8 mouse cellular contexts compared by ENCODE assay signal in genomic region chr11:60830433-60831052, GRCm38 (mm10). TPM values are rescaled to one million over a fixed set of nuclear protein-coding genes. Genes with fewer than 3 reads are reported as not detected.
DNase-seq lines count a peak whose midpoint lies in the region; ATAC-seq and TF ChIP-seq lines count a peak whose summit lies in the region.

Gene Dhrs7b, plus strand, starts transcription at chr11:60830631.

- peaks cover 30% of the 10 kb centered on the region for H3K36me3 ChIP-seq in G1E (replicated peaks)
- H3K36me3 ChIP-seq in forebrain, embryonic 16.5 days (ENCODE audit: control insufficient read depth, insufficient read depth), result no peaks in the 10 kb centered on the region
- H3K36me3 ChIP-seq in lung, embryonic 14.5 days (ENCODE audit: insufficient read depth), result no peaks in the 10 kb centered on the region
- H3K36me3 ChIP-seq in thymus, adult 2 months (ENCODE audit: control insufficient read depth, insufficient read depth, low read length), result no peaks in the 10 kb centered on the region

- no peaks in the 10 kb centered on the region for H3K9me3 ChIP-seq in G1E (replicated peaks)
- no peaks in the 10 kb centered on the region for H3K9me3 ChIP-seq in forebrain, embryonic 16.5 days (ENCODE audit: control insufficient read depth, low read length)
- H3K9me3 ChIP-seq in lung, embryonic 14.5 days (ENCODE audit: low read depth, low read length), result no peaks in the 10 kb centered on the region

- no peak for TF ChIP-seq POLR2A in olfactory bulb, adult 2 months (IDR thresholded peaks at IDR 0.05; ENCODE audit: insufficient read depth, low read depth, low read length)
- TF ChIP-seq POLR2A in thymus, adult 2 months (IDR thresholded peaks at IDR 0.05; ENCODE audit: control insufficient read depth, extremely low read depth, insufficient read depth, low read length, poor library complexity), result peak; percentile 38; the same call in 1 of the 2 replicates

- TF ChIP-seq CTCF in G1E (IDR thresholded peaks at IDR 0.05; ENCODE audit: low read depth, low read length), result no peak
- no peak for TF ChIP-seq CTCF in layer of hippocampus, adult 2 months (conservative IDR thresholded peaks at IDR 0.05)
- TF ChIP-seq CTCF in lung, embryonic 14.5 days (IDR thresholded peaks at IDR 0.05; ENCODE audit: low read depth), result no peak
- no peak for TF ChIP-seq CTCF in olfactory bulb, adult 2 months (IDR thresholded peaks at IDR 0.05; ENCODE audit: insufficient read depth, low read depth, low read length)
- no peak for TF ChIP-seq CTCF in thymus, adult 2 months (IDR thresholded peaks at IDR 0.05; ENCODE audit: borderline replicate concordance, control insufficient read depth, extremely low read depth, insufficient read depth, low read length, poor library complexity)

- peak within 1 kb of the TSS; percentile 71 for H3K9ac ChIP-seq in forebrain, embryonic 16.5 days (replicated peaks; ENCODE audit: low read depth, low read length)
- H3K9ac ChIP-seq in lung, embryonic 14.5 days, result peak within 1 kb of the TSS; percentile 74

- H3K4me2 ChIP-seq in forebrain, embryonic 16.5 days (ENCODE audit: low read length), result peak within 1 kb of the TSS; percentile 59
- H3K4me2 ChIP-seq in lung, embryonic 14.5 days, result peak within 1 kb of the TSS; percentile 81

- H3K27me3 ChIP-seq in G1E (ENCODE audit: insufficient read depth, low read length), result peaks cover 4% of the 10 kb centered on the region; the same call in 1 of the 2 replicates
- no peaks in the 10 kb centered on the region for H3K27me3 ChIP-seq in forebrain, embryonic 16.5 days (replicated peaks; ENCODE audit: control insufficient read depth, insufficient read depth, low read length)
- no peaks in the 10 kb centered on the region for H3K27me3 ChIP-seq in lung, embryonic 14.5 days (ENCODE audit: insufficient read depth, low read length)
- no peaks in the 10 kb centered on the region for H3K27me3 ChIP-seq in thymus, adult 2 months (ENCODE audit: control insufficient read depth, insufficient read depth, low read length)

- ATAC-seq in G1E (ENCODE audit: extremely low read depth, insufficient number of reproducible peaks, low FRiP score, poor library complexity, severe bottlenecking), result peak; percentile 95
- ATAC-seq in forebrain, embryonic 16.5 days, result peak; percentile 99
- ATAC-seq in lung, embryonic 14.5 days (ENCODE audit: insufficient read depth), result peak; percentile 98

- H3K4me1 ChIP-seq in G1E (ENCODE audit: insufficient read depth, low read depth, low read length), result peaks cover 25% of the 10 kb centered on the region
- peaks cover 6% of the 10 kb centered on the region for H3K4me1 ChIP-seq in forebrain, embryonic 16.5 days (replicated peaks; ENCODE audit: control insufficient read depth, insufficient read depth, low read length)
- H3K4me1 ChIP-seq in lung, embryonic 14.5 days (ENCODE audit: insufficient read depth), result peaks cover 7% of the 10 kb centered on the region
- H3K4me1 ChIP-seq in olfactory bulb, adult 2 months (ENCODE audit: control insufficient read depth, insufficient read depth, low read length), result peaks cover 3% of the 10 kb centered on the region
- H3K4me1 ChIP-seq in thymus, adult 2 months (replicated peaks; ENCODE audit: control insufficient read depth, insufficient read depth, low read length), result peaks cover 5% of the 10 kb centered on the region

- under 1% methylated on average over 34 of the region's 34 CpGs for WGBS in forebrain, embryonic 16.5 days
- WGBS in lung, embryonic 14.5 days, result under 1% methylated on average over 34 of the region's 34 CpGs
- WGBS in olfactory bulb, adult 2 months, result under 1% methylated on average over 34 of the region's 34 CpGs
- under 1% methylated on average over 34 of the region's 34 CpGs for WGBS in thymus, adult 2 months

- H3K4me3 ChIP-seq in G1E (ENCODE audit: low read depth, low read length), result peak within 1 kb of the TSS; percentile 84
- peak within 1 kb of the TSS; percentile 55 for H3K4me3 ChIP-seq in forebrain, embryonic 16.5 days (replicated peaks; ENCODE audit: low read length)
- peak within 1 kb of the TSS; percentile 81 for H3K4me3 ChIP-seq in layer of hippocampus, adult 2 months
- H3K4me3 ChIP-seq in lung, embryonic 14.5 days (ENCODE audit: low read depth, low read length), result peak within 1 kb of the TSS; percentile 76
- H3K4me3 ChIP-seq in olfactory bulb, adult 2 months (ENCODE audit: insufficient read depth, low read depth, low read length), result peak within 1 kb of the TSS; percentile 89
- peak within 1 kb of the TSS; percentile 92 for H3K4me3 ChIP-seq in thymus, adult 2 months (ENCODE audit: control insufficient read depth, insufficient read depth, low read length)

- peak within 1 kb of the TSS; percentile 72 for H3K27ac ChIP-seq in forebrain, embryonic 16.5 days (ENCODE audit: low read length)
- H3K27ac ChIP-seq in layer of hippocampus, adult 2 months, result peak within 1 kb of the TSS; percentile 95
- H3K27ac ChIP-seq in lung, embryonic 14.5 days (ENCODE audit: low read depth), result peak within 1 kb of the TSS; percentile 59; the same call in 1 of the 2 replicates
- H3K27ac ChIP-seq in olfactory bulb, adult 2 months (ENCODE audit: insufficient read depth, low read depth, low read length), result peak within 1 kb of the TSS; percentile 96
- peak within 1 kb of the TSS; percentile 87 for H3K27ac ChIP-seq in thymus, adult 2 months (ENCODE audit: control insufficient read depth, insufficient read depth, low read length)

- intact Hi-C loops in heart, postnatal 36 days (cut with DNase I), result loop anchor here (2.0 kb wide), 2 partner anchors 48 to 54 kb away; partner anchors contain the start of genes Smcr8, Tmem11 and Top3a

- DNase-seq in G1E (ENCODE audit: low spot score), result peak; percentile 84
- peak; percentile 91 to 93 for DNase-seq in cerebellum, adult 18-20 months
- DNase-seq in heart, postnatal 36 days, result peak; percentile 80 to 86
- DNase-seq in layer of hippocampus, adult 2 months (ENCODE audit: low spot score in 2 of 2), result peak; percentile 84 to 92
- peak; percentile 96 for DNase-seq in lung, embryonic 14.5 days
- peak; percentile 84 for DNase-seq in thymus, adult 2 months

RNA-seq across cellular contexts. Expression of gene Dhrs7b, which starts in this region (rescaled TPM):
- 15.2 and 15.7 TPM in 2 replicates for total RNA-seq in G1E (2014; fragmentation: Nextera tagmentation)
- total RNA-seq in G1E (2017), result 21.9 and 23.9 TPM in 2 replicates
- polyA plus RNA-seq in G1E (2012), result 2.6 and 3.2 TPM in 2 replicates
- 29.5 and 34.5 TPM in 2 replicates for polyA plus RNA-seq in forebrain, embryonic 16.5 days (2015; fragmentation: Nextera tagmentation; extraction: Ambion mirVana)
- 10 to 100 TPM; 19.4 to 19.7 TPM for total RNA-seq in heart, postnatal 36 days (2021)
- total RNA-seq in layer of hippocampus, adult 2 months (2021), result 10 to 100 TPM; 28.3 to 29.4 TPM
- 34.4 and 36.3 TPM in 2 replicates for polyA plus RNA-seq in lung, embryonic 14.5 days (2014; fragmentation: Nextera tagmentation; extraction: Ambion mirVana)
- not detected in 2 replicates for polyA plus RNA-seq in olfactory bulb, adult 2 months (2012; ENCODE audit: insufficient read depth, insufficient read length, low replicate concordance, missing spikeins)
- 16.1 and 17.3 TPM in 2 replicates for polyA plus RNA-seq in thymus, adult 2 months (2012; rRNA removed)

Comparison
In these comparisons a context has a peak if more than half of its experiments do, and no peak if none do; other contexts are left out.
1. Peak in every context shown above with its lines: DNase-seq, ATAC-seq, H3K4me3 ChIP-seq and H3K27ac ChIP-seq.